Mouse (Mus musculus) E14TG2a.4 (cell line): ENCODE results near the gene Adprhl1.

Source experiments
- H3K27me3 ChIP-seq: 2 replicates; pipeline ENCODE4 v1.6.1; 2014; ENCODE audit warnings: low read length, control low read depth; ENCODE audit not compliant: insufficient read depth
- H3K36me3 ChIP-seq: 2 replicates; pipeline ENCODE4 v1.6.1; 2014; ENCODE audit warnings: low read length, control low read depth; ENCODE audit not compliant: insufficient read depth
- H3K4me1 ChIP-seq: replicated peaks from 2 replicates; pipeline ENCODE4 v1.6.1; 2014; ENCODE audit warnings: low read depth, low read length, control low read depth
- H3K4me3 ChIP-seq: replicated peaks from 2 replicates; pipeline ENCODE4 v1.5.1; 2014; ENCODE audit warnings: mild to moderate bottlenecking, low read length
- H3K9me3 ChIP-seq: 2 replicates; pipeline ENCODE4 v1.6.1; 2014; ENCODE audit warnings: low read length, control low read depth
- CTCF ChIP-seq: conservative IDR thresholded peaks from 2 replicates; pipeline ENCODE4 v1.5.1; 2014; ENCODE audit warnings: low read length
- NANOG ChIP-seq: IDR thresholded peaks from 2 replicates; pipeline ENCODE4 v1.6.1; 2014; ENCODE audit warnings: borderline replicate concordance, low read length, mixed read lengths
- POU5F1 ChIP-seq: IDR thresholded peaks from 2 replicates; pipeline ENCODE4 v1.6.1; 2014; ENCODE audit warnings: low read length, borderline replicate concordance

The Adprhl1 gene

GRCm38 (mm10) chr8:13254019-13254418 is at the start of gene Adprhl1:
Gene Adprhl1, minus strand, starts transcription at chr8:13254162.
- Histone ChIP-seq H3K27me3 (peaks cover 17% of the 10 kb centered on the region; the same call in 1 of the 2 replicates), H3K4me3 (no peak within 1 kb of the TSS), H3K9me3 (no peaks in the 10 kb centered on the region), H3K36me3 (peaks cover 10% of the 10 kb centered on the region), H3K4me1 (peaks cover 24% of the 10 kb centered on the region)
- TF ChIP-seq CTCF, result peak; percentile 67
- TF ChIP-seq NANOG, result no peak
- TF ChIP-seq POU5F1, result no peak

GRCm38 (mm10) chr8:13301036-13301435 is 47.1 kb upstream of the Adprhl1 start:
- peaks cover 5% of the 10 kb centered on the region; the same call in 1 of the 2 replicates for H3K4me1 ChIP-seq

GRCm38 (mm10) chr8:13299571-13299970 is 45.6 kb upstream of the Adprhl1 start:
- 0 out of 2 replicates have a peak, but pooled peaks cover 2% of the 10 kb centered on the region for H3K4me1 ChIP-seq
- peaks cover 34% of the 10 kb centered on the region for H3K36me3 ChIP-seq
- H3K4me3 ChIP-seq, result no peak overlapping the region
- H3K9me3 ChIP-seq, result no peaks in the 10 kb centered on the region
- no peaks in the 10 kb centered on the region for H3K27me3 ChIP-seq
- TF ChIP-seq CTCF, result no peak
- TF ChIP-seq POU5F1, result no peak
- TF ChIP-seq NANOG, result no peak

More at GRCm38 (mm10) chr8:13301036-13301435, 47.1 kb upstream of the Adprhl1 start:
- TF ChIP-seq CTCF (no peak), NANOG (no peak), POU5F1 (no peak)
- Histone ChIP-seq H3K9me3 (no peaks in the 10 kb centered on the region), H3K4me3 (no peak overlapping the region), H3K36me3 (peaks cover 20% of the 10 kb centered on the region), H3K27me3 (no peaks in the 10 kb centered on the region)

- H3K9me3 ChIP-seq, result no peaks in the 10 kb centered on the region
- H3K36me3 ChIP-seq, result peaks cover 45% of the 10 kb centered on the region
- no peak overlapping the region for H3K4me3 ChIP-seq
- TF ChIP-seq CTCF, result no peak
- no peak for TF ChIP-seq POU5F1
- no peak for TF ChIP-seq NANOG
- H3K4me1 ChIP-seq, result peaks cover 18% of the 10 kb centered on the region
- H3K27me3 ChIP-seq, result peaks cover 5% of the 10 kb centered on the region
Observed at GRCm38 (mm10) chr8:13293677-13294470, 39.9 kb upstream of the Adprhl1 start.

- peaks cover 12% of the 10 kb centered on the region for H3K27me3 ChIP-seq
- TF ChIP-seq CTCF, result peak; percentile 90
- TF ChIP-seq NANOG, result no peak
- no peak for TF ChIP-seq POU5F1
- H3K4me1 ChIP-seq, result peaks cover 23% of the 10 kb centered on the region
- H3K9me3 ChIP-seq, result no peaks in the 10 kb centered on the region
- peak overlapping the region; percentile 59 for H3K4me3 ChIP-seq
- peaks cover 45% of the 10 kb centered on the region for H3K36me3 ChIP-seq
Observed at GRCm38 (mm10) chr8:13292364-13292763, 38.4 kb upstream of the Adprhl1 start.

GRCm38 (mm10) chr8:13288646-13289045 is 34.7 kb upstream of the Adprhl1 start:
- peaks cover 10% of the 10 kb centered on the region; the same call in 1 of the 2 replicates for H3K36me3 ChIP-seq
- peaks cover 32% of the 10 kb centered on the region for H3K27me3 ChIP-seq
- TF ChIP-seq CTCF, result no peak
- TF ChIP-seq NANOG, result no peak
- TF ChIP-seq POU5F1, result no peak
- H3K4me3 ChIP-seq, result peak overlapping the region; percentile 93
- H3K4me1 ChIP-seq, result peaks cover 33% of the 10 kb centered on the region
- H3K9me3 ChIP-seq, result no peaks in the 10 kb centered on the region

- H3K9me3 ChIP-seq, result no peaks in the 10 kb centered on the region
- peaks cover 32% of the 10 kb centered on the region for H3K4me1 ChIP-seq
- H3K36me3 ChIP-seq, result peaks cover 7% of the 10 kb centered on the region; the same call in 1 of the 2 replicates
- peaks cover 32% of the 10 kb centered on the region for H3K27me3 ChIP-seq
- no peak for TF ChIP-seq NANOG
- no peak for TF ChIP-seq POU5F1
- TF ChIP-seq CTCF, result no peak
- H3K4me3 ChIP-seq, result peak within 1 kb of the TSS; percentile 93
Observed at GRCm38 (mm10) chr8:13287692-13288623, 34.0 kb upstream of the Adprhl1 start, which contains the start of the genes Dcun1d2 and Tmco3. Gene Dcun1d2, minus strand, starts transcription at chr8:13288131. Gene Tmco3, plus strand, starts transcription at chr8:13288190.

GRCm38 (mm10) chr8:13287304-13287691 is 33.3 kb upstream of the Adprhl1 start:
- Histone ChIP-seq H3K4me1 (peaks cover 27% of the 10 kb centered on the region), H3K9me3 (no peaks in the 10 kb centered on the region), H3K36me3 (peaks cover 4% of the 10 kb centered on the region; the same call in 1 of the 2 replicates), H3K27me3 (peaks cover 32% of the 10 kb centered on the region), H3K4me3 (peak overlapping the region; percentile 93)
- no peak for TF ChIP-seq POU5F1
- TF ChIP-seq NANOG, result no peak
- no peak for TF ChIP-seq CTCF
